Mouse (Mus musculus) spleen, postnatal 4 days (tissue): ENCODE data around the gene Trub1.

ENCODE experiments used
- DNase-seq, 2 experiments: peaks; one replicate each; pipeline ENCODE4 v3.0.0; 2022; ENCODE audit warnings: low spot score in 2 of 2

The Trub1 gene

GRCm38 (mm10) chr19:57452492-57453217, at the start of gene Trub1:
TSS of gene Trub1 (plus strand) at chr19:57452912.
- DNase-seq = peak; percentile 68 to 81

GRCm38 (mm10) chr19:57403700-57404501, 48.8 kb upstream of the Trub1 start:
- DNase-seq = peak; percentile 71 to 91

GRCm38 (mm10) chr19:57404502-57404848, 48.2 kb upstream of the Trub1 start:
- no peak for DNase-seq

- no peak for DNase-seq
Measured at GRCm38 (mm10) chr19:57407947-57408346, 44.8 kb upstream of the Trub1 start.

GRCm38 (mm10) chr19:57411375-57412196, 41.1 kb upstream of the Trub1 start:
- DNase-seq = peak; percentile 37 to 66

- no peak for DNase-seq
Measured at GRCm38 (mm10) chr19:57413170-57413569, 39.5 kb upstream of the Trub1 start.

- no peak for DNase-seq
Measured at GRCm38 (mm10) chr19:57413918-57414317, 38.8 kb upstream of the Trub1 start.

GRCm38 (mm10) chr19:57415031-57415807, 37.5 kb upstream of the Trub1 start:
- no peak for DNase-seq

GRCm38 (mm10) chr19:57417800-57418580, 34.7 kb upstream of the Trub1 start:
- DNase-seq = no peak

GRCm38 (mm10) chr19:57423402-57423801, 29.3 kb upstream of the Trub1 start:
- DNase-seq = no peak

GRCm38 (mm10) chr19:57425296-57425695, 27.4 kb upstream of the Trub1 start:
- no peak for DNase-seq

GRCm38 (mm10) chr19:57426841-57427240, 25.9 kb upstream of the Trub1 start:
- no peak for DNase-seq

- DNase-seq = no peak
Measured at GRCm38 (mm10) chr19:57427756-57428438, 24.8 kb upstream of the Trub1 start.

- DNase-seq = no peak
Measured at GRCm38 (mm10) chr19:57428641-57429040, 24.1 kb upstream of the Trub1 start.

- DNase-seq = no peak
Measured at GRCm38 (mm10) chr19:57429926-57430325, 22.8 kb upstream of the Trub1 start.

- no peak for DNase-seq
Measured at GRCm38 (mm10) chr19:57431476-57431875, 21.2 kb upstream of the Trub1 start.

GRCm38 (mm10) chr19:57434024-57434423, 18.7 kb upstream of the Trub1 start:
- no peak for DNase-seq

- DNase-seq = no peak
Measured at GRCm38 (mm10) chr19:57436586-57437021, 16.1 kb upstream of the Trub1 start.

- no peak for DNase-seq
Measured at GRCm38 (mm10) chr19:57437042-57437441, 15.7 kb upstream of the Trub1 start.

- no peak for DNase-seq
Measured at GRCm38 (mm10) chr19:57439296-57439695, 13.4 kb upstream of the Trub1 start.
